Mouse (Mus musculus): ENCODE measurements at regions not wholly inside any gene's neighbourhood (a gene's known extent, or its start where the extent isn't known, plus 50 kb on each side); places are given as distances from the start of the nearest gene placed in this dataset.

DNA sequence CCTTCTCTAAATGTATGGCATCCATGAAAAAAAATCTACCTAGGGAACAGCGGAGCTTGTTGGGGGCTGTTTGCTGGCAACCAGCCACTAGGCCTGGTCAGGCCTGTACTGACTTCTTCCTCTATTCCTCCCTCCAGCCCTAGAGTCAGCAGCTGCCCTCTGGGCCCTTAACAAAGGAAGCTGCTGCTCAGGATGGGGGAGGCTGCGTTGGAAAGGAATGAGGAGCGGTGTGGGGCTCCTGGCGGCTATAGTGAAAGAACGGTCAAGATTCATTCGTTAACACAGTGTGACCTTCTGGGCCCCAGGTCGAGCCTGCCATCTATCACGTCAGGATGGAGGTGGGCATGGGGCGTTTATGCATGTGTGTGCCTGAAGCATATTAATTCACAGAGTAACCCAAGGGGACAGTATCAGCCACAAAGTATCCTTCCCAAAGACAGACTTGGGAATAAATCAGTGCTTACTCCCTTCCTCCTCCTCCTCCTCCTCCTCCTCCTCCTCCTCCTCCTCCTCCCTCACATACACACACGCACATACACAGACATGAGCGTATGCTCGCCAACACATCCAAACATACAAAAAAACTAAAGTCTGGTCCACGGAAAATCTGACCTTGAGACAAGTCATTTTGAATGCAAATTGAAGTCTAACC is 202.6 kb downstream of the Sox11 start:
- no peak for DNase-seq

GRCm38 (mm10) chr12:27138663-27139633 is 203.4 kb downstream of the Sox11 start:
- no peak for DNase-seq

GRCm38 (mm10) chr12:27135997-27136559 is 206.3 kb downstream of the Sox11 start:
- no peak for DNase-seq

DNA sequence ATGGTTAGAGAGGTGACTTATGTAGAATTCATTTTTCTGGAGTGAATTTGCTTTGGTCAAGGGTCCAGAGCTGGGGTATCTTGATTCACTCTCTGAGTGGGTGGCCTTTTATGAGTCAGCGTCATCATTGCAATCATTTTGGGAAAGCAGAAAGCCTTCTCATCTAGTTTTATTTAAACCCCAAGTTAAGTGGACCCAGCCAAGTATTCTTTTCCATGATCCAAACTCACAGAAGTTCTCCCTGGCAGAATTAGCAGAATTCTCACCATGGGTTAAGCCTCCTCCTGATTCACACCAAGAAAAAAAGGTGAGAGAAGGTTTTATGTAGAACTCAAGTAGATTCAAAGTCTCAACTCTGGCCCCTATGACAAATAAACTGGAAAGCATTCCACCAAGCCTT is 211.8 kb downstream of the Sox11 start:
- no peak for DNase-seq

GRCm38 (mm10) chr12:27127054-27127605 is 215.2 kb downstream of the Sox11 start:
- DNase-seq: no peak

DNA sequence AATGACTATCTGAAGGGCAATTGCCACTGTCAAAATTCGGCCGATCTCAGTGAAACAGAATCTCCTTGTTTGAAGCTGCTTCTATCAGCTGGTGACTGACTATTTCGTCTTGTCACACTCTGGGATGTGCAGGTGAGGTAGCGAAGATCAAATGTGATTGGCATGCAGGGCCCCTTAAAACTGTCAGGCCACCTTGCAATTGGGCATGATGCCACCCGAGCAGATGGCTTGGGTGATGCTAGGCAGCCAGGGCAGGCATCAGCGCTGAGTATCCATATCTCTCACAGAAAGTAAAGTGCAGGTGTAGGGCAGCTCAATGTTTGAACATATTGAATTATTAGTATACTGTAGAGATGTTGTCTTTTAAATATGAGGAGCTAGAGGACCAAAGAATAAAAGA is 223.8 kb downstream of the Sox11 start:
- peak; percentile 74 to 86 for DNase-seq

- peak; percentile 42 to 49 for DNase-seq
These were observed 227.0 kb downstream of the Sox11 start for GRCm38 (mm10) chr12:27115392-27115791.

- DNase-seq: no peak
These were observed 237.3 kb downstream of the Sox11 start for GRCm38 (mm10) chr12:27104925-27105571.

DNA sequence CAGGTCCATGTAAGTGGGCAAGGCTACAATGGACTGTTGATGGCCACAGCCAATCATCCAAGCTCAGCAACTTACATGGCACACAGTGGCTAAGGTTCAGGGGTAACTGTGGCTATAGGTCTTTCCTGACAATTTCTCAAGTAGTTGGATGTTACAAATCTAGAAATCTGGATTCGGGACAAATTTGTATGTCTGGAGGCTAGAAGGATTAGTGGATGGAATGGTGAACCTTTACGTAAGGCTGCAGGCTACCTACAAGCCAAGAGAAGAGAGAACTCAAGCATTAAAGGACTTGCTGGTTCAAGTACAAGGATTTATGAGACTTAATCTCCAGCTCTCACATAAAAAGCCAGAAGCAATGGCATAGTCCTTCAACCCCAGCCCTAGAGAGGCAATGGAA is 239.4 kb downstream of the Sox11 start:
- no peak for DNase-seq

DNA sequence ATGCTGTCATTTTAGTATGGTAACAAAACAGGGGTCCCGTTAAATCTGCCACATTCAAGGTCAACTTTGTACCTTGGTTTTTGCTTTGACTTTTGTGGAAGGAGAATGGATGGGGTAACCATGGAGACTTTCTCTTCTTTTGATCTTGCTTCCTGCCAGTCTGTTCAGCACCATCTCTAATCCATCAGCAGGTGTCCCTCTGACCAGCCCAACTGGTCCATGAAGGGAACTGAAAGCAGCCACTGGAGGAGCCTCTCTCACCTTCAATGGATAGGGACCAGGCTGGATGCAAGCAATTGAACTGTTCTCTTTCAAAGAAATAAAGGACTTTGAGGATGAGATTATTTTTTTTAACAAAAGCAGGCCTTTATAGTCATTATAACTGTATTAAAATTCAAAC is 253.2 kb downstream of the Sox11 start:
- DNase-seq: no peak

DNA sequence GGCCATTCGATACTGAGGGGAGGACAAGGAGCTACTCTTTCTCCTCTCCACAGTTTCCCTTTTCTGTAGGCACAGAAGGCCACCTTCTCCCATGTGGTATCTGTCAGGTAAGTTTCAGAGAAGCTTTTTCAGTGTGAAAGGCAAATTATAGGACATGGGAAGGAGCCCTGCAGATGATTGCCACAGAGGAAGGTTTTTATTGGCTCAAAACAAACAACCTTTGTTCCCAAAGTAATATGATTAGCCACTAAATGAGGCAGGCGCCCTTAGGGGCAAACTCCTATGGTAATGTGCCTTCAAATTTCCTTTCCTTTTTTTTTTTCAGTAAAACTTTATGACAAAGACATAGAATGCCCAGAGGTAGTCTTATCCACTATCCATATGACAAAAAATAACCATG is 256.5 kb downstream of the Sox11 start:
- no peak for DNase-seq

DNA sequence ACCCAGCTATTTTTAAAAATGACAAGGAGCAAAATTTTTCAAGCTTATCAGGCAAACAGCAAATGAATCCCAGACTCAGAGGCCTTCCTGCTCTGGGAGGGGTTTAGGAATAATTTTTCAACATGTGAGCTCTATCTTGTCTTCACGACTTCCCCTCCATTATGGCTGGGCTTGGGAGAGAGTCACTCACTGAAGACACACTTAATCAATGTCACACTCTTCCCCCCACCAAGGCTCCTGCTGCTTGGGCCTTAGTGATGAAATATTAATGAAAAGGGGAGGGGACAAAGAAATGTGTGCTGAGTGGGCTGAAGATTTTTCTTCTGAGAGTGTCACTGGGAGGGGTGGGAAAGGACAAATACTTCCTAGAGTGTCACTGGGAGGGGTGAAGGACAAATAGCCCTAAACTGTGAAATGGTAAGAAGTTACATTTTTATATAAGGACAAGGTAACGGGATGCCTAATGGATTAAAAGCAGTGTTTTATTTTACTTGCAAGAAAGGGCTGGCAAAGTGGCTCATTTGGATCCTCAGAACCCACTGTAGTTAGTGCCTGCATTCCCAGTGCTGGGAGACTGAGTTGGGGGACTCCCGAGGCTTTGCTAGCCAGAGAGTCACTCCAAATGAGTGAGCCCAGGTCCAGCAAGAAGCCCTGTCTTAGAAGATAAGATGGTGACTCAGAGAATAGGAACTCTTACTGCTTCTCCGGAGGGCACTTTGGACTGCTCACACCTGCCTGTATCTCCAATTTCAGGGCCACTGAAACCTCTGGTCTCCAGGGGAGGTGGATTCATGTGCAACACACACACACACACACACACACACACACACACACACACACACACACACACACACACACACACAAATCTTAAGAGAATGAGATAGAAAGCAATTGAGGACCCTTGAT is 258.5 kb downstream of the Sox11 start:
- DNase-seq: no peak

DNA sequence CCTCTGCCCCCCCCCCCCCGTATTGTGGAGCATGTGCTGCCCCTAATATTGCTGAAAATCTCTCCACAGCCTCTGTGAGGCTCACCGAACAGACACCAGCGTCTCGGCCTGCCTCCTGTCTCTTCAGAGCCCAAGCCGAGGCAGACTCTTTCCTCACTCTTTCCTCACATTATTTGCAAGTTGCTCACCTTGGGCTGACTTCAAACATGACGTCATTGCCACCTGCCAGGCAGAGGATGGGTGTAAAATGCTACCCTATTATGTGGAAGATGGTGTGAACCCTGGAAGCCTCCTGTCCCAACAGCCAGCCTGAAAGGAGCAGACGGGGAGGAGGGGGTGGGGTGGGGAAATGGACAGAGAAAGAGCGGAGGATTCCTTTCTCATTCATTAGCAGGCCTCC is 259.3 kb downstream of the Sox11 start:
- peak; percentile 23 to 42 for DNase-seq

GRCm38 (mm10) chr12:27082624-27083023 is 259.8 kb downstream of the Sox11 start:
- peak in 1 of 2 experiments; percentile 51 for DNase-seq

DNA sequence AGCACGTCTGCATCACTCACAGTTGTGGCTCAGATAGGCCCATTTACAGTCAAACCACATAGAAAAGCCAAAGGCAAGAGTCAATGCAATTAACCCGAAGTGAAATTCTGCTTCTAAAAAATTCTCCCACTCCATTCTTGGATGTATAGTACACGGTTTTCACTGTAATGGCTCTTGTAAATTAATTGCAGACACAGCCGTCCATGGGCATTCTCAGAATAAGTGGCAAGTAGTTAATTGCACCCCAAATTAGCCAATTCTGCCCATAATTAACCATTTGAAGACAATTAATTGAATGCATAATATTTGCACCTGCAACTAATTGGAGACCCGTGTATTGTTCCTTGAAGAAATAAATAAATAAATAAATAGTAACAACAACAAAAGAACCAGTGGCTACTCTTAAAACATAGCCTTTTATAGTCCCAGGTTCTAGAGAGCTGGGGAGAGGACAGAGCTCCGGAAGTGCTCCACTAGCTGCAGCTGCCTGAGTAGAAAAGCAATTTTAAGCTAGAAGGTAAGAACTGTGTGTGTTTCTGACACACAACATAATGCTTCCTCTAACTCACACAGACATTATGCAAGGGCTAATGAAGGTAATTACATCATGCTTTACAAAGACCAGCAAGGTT is 266.2 kb downstream of the Sox11 start:
- no peak for DNase-seq

DNA sequence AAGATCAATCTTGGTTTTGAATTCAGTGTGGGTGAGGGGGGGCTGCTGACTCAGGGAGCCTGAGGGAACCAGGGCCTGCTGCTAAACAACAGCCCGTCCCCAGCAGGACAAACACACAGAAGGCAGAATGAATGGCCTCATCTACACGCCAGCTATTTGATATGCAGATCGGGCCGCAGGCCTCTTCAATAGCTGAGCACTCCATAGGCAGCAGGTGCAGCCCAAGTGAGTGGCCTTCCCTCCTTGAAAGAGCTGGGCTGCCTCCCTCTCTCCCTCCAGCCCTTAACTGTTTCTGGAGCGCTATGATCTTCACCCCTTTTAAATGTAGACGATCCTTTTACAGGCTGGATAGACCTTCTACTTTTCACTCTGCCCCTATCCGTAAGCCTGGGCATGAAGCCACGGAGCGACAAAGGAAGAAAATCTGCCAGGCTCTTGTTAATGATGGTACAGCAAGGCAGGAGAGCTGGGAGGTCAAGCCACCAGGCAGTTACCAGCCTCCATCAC is 277.3 kb downstream of the Sox11 start:
- DNase-seq: peak in 1 of 2 experiments; percentile 7

DNA sequence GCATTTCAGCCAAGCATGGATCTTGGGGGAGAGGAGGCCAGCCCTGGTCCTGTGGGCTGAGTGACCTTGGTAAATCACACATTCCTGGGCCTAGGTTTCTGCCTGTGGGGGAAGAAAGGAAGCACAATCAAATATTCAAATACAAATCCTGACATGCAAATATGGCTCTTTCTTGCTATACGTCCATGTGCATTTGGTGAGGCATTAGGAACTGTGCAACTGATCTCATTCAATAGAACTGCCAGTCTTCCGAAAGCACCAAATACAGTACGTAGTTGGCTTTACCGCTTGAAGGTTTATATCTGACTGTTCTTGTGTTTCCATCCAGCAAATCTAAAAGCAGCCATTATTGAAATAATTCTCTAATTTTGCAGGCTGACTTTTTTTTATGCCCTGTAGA is 278.9 kb downstream of the Sox11 start:
- no peak for DNase-seq

DNA sequence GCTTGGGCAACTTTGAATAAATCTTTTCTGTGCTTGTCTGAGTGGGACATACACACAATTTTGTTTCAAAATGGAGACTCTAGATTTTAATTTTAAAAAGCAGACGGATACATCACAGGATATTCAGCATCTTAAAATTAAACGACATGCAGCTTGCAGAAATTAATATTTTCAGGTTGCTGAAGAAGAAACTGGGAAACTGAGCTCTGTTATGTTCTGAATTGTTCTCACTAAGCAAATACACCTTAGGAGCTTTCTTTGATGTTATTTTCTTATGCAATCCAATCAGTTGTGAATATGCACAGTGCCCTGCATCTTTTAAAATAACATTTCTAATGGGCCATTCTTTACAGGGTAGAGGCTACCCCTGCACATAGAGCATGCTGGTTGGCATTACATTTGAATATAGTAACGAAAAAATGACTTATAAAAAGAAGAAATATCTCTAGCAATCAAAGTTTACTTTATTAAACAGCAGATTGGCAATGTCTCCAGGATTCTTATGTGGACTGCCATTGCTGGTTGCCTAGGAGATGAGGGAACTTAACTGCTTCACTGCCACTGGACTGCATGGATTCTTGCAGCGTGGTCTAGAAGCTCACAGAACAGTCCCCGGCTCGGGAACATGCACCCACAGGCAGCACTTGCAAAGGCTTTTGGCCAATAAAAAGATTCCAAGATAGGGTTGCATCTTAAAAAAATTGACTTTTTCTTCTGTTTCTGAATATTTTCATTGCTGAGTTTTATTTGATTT is 279.7 kb downstream of the Sox11 start:
- no peak for DNase-seq

DNA sequence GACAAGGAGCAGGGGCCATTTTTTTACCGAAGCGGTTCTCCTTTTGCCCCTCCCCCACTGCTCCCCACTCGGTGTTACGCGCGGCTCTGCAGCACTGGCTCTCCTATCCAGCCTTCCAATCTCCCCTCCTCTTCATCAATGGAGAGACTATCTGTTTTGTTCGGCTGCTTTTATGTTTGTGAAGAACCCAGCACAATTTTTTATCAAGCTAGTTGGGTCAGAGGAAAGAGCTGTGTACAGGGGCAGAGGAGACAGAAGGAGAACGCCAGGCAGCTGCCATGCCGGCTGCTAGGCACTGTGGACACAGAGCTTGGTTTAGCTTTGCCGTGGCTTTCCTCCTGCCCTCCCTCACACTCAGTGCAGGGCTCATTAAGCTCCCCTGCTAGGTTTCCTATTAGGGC is 280.3 kb downstream of the Sox11 start:
- DNase-seq: peak; percentile 54 to 56
